Mouse (Mus musculus) lung, postnatal 0 days (tissue): Measurements from ENCODE around the gene Slc12a1.

Experiments
- CTCF ChIP-seq: IDR thresholded peaks from 2 replicates; pipeline ENCODE4 v1.5.1; 2016; ENCODE audit warnings: antibody characterized with exemption, mild to moderate bottlenecking
- EP300 ChIP-seq: IDR thresholded peaks from 2 replicates; pipeline ENCODE4 v1.6.1; 2016; ENCODE audit warnings: antibody characterized with exemption, mild to moderate bottlenecking, control low read depth

GRCm38 (mm10) chr2:125218566-125218965 is 66.3 kb downstream of the Slc12a1 start:
- TF ChIP-seq EP300 (no peak), CTCF (no peak)
